Mouse (Mus musculus): Measurements from ENCODE around the gene Coro2a. TPM values are rescaled to one million over a fixed set of nuclear protein-coding genes. Genes with fewer than 3 reads are reported as not detected.

Coro2a gene
- polyA plus RNA-seq, 1 experiment from 2014 or later = 1.7 TPM

DNA sequence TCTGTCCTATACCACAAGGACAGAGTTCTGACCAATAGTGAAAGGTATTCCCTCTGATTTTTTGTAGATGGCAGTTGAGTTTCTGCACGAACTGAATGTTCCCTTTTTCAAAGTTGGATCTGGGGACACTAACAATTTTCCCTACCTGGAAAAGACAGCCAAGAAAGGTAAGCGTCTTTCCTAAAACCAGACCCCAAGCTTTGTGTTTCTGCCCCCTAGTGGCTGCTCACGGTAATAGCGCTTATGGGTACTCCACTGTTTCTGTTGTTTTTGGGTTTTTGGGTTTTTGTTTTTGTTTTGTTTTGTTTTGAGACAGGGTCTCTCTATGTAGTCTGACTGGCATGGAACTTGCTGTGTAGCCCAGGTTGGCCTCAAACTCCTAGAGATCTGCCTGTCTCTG is 103.0 kb downstream of the Coro2a start:
- Histone ChIP-seq H3K4me2 (no peak overlapping the region), H3K27ac (no peak overlapping the region), H3K9ac (no peak overlapping the region), H3K9me3 (no peaks in the 10 kb centered on the region), H3K36me3 (replicated peaks) (peaks cover 50% of the 10 kb centered on the region), H3K4me3 (replicated peaks) (no peak overlapping the region), H3K27me3 (no peaks in the 10 kb centered on the region), H3K4me1 (no peaks in the 10 kb centered on the region)
- ATAC-seq (ENCODE audit: low FRiP score) = no peak
- 9% methylated on average over 4 of the region's 4 CpGs for WGBS

DNA sequence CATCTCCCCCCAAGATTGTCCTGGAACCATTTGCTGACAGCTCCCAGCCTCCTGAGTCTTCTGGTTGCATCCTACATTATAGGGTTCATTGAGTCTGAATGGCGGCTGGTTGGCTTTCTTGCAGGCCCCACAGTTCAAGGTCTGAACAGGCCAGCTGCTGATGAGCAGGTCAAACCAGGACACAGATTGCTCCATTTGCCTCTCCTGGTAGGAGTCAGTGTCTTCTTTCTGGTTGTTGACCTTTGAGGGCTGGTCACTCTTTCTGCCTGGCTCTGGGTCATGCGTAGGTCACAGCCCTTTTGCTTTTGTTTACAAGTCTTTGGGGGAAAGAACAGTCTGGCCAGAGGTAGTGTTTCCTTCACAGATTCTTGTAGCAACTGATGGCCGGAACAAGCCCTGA is 103.5 kb downstream of the Coro2a start:
- no peak overlapping the region for H3K9ac ChIP-seq
- no peak overlapping the region for H3K27ac ChIP-seq
- H3K4me1 ChIP-seq = no peaks in the 10 kb centered on the region
- H3K9me3 ChIP-seq = no peaks in the 10 kb centered on the region
- H3K4me3 ChIP-seq (replicated peaks) = no peak overlapping the region
- no peak for ATAC-seq (ENCODE audit: low FRiP score)
- 78% methylated on average over 3 of the region's 3 CpGs for WGBS
- H3K36me3 ChIP-seq (replicated peaks) = peaks cover 51% of the 10 kb centered on the region
- no peak overlapping the region for H3K4me2 ChIP-seq
- H3K27me3 ChIP-seq = no peaks in the 10 kb centered on the region

DNA sequence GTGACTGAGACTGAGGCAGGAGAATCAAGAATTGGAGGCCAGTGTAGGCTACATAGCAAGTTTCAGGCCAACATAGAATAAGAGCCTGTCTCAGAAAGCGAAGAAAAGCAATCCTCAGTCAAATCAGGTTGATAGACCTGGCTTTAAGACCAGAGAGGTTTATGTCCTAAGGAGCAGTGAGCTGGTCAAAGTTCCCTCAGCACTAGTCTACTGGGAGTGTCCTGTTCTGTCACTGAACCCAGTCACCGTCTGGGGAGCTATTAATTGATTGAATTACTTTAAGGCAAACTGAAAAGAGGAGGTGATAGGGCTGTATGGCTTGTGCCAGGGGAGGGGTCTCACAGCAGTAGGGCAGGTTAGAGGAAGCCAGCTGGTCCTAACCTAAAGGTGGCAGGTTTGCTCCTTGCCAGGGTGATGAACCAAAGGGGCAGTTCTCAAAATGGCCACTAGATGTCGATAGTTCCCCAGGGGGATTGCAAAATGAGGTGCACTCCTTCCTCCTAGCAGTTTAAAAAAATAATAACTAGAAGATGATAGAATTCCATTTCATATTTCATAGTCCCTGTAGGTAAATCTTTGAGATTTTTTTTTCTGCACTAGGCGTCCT is 104.6 kb downstream of the Coro2a start:
- Histone ChIP-seq H3K9me3 (no peaks in the 10 kb centered on the region), H3K36me3 (replicated peaks) (peaks cover 55% of the 10 kb centered on the region), H3K27ac (no peak overlapping the region), H3K4me1 (no peaks in the 10 kb centered on the region), H3K9ac (no peak overlapping the region), H3K4me3 (replicated peaks) (no peak overlapping the region), H3K27me3 (no peaks in the 10 kb centered on the region), H3K4me2 (no peak overlapping the region)
- ATAC-seq (ENCODE audit: low FRiP score) = no peak
- WGBS = 41% methylated on average over 4 of the region's 4 CpGs

DNA sequence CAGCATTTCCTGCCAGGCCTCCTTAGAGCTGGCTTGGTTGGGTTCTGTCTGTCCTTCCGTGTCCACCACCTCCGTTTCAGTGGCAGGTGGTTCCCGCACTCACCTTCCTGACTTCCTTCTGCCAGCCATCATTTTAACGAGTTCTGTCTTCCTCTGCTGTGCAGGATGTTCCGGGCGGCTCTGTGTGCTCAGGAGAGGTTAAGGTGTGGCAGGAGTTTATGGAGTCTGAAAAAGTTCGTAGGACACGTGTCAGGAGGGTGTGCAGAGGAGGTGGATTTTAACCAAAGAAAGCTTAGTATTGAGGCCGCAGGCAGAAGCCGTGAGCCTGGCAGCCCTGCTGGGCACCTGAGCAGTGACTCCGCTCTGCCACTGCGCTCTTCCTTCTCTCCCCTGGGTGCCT is 106.5 kb downstream of the Coro2a start:
- no peak for ATAC-seq (ENCODE audit: low FRiP score)
- no peak overlapping the region for H3K27ac ChIP-seq
- no peak overlapping the region for H3K4me3 ChIP-seq (replicated peaks)
- no peaks in the 10 kb centered on the region for H3K9me3 ChIP-seq
- H3K4me1 ChIP-seq = no peaks in the 10 kb centered on the region
- WGBS = 90% methylated on average over 12 of the region's 12 CpGs
- no peak overlapping the region for H3K4me2 ChIP-seq
- H3K27me3 ChIP-seq = no peaks in the 10 kb centered on the region
- peaks cover 37% of the 10 kb centered on the region for H3K36me3 ChIP-seq (replicated peaks)
- H3K9ac ChIP-seq = no peak overlapping the region

DNA sequence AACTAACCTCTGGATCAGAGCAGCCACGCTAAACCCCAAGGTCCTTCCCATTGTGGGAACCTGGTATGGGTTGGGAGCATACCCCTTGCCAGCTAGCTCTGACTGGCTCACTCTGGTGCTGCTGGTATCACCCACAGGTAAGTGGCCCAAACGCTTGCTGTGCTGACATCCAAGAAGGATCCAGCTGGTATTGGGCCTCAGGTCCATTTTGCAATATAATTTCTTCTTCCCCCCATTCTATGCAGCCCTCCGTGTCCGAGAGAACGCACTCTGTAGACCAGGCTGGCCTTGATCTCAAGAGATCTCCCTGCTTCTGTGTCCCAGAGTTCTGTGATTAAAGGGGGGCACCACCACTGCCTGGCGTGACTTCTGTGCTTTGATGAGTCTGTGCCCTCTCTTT is 108.9 kb downstream of the Coro2a start:
- 96% methylated on average over 6 of the region's 6 CpGs for WGBS
- no peaks in the 10 kb centered on the region for H3K27me3 ChIP-seq

DNA sequence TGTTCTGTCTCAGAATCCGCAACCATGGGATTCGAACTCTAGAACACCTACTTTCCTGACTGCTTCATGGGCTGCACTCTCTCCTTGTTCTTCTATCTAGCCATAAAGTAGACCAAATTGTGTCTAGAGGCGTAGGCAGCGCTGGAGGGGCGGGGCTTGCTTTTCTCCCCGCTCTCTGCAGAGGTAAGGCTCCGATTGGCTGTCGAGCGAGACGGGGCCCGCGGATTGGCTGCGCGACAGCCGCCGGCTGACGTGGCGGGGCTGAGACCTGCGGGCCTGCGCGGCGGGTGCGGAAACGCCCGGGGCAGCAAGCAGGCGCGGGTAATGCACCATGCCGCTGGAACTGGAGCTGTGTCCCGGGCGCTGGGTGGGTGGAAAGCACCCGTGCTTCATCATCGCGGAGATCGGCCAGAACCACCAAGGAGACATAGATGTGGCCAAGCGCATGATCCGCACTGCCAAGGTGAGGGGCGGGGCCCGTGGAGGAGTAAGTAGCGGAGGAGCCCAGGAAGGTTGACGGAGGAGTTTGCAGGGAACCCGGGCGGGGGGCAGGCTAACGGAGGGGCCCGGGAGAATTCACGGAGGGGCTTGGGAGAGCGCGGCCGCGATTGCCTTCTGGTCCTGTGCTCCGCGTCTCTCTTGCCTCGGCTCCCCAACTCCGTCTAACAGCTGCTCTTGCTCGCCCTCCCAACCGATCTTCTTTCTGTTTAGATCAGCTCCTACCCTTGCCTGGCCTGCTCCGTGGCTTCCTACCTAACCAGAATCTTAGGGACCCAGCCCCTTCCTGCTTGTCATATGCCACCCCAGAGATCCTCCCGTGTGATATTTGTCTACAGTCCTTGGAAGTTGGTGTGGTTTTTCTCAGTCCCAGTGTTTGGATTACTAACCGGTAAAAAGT is 112.7 kb downstream of the Coro2a start, which contains the start of gene Nans:
Gene Nans, plus strand, starts transcription at position 221 of the 898 bp plus-strand sequence.
- under 1% methylated on average over 56 of the region's 58 CpGs for WGBS
- ATAC-seq (ENCODE audit: low FRiP score) = peak; percentile 100
- no peaks in the 10 kb centered on the region for H3K9me3 ChIP-seq
- H3K9ac ChIP-seq = peak within 1 kb of the TSS; percentile 72
- H3K4me3 ChIP-seq (replicated peaks) = peak within 1 kb of the TSS; percentile 80
- H3K27ac ChIP-seq = peak within 1 kb of the TSS; percentile 73
- H3K36me3 ChIP-seq (replicated peaks) = peaks cover 16% of the 10 kb centered on the region
- no peaks in the 10 kb centered on the region for H3K27me3 ChIP-seq
- H3K4me2 ChIP-seq = peak within 1 kb of the TSS; percentile 75
- peaks cover 7% of the 10 kb centered on the region for H3K4me1 ChIP-seq

More for the DNA sequence above, 108.9 kb downstream of the Coro2a start:
- no peak overlapping the region for H3K4me2 ChIP-seq
- H3K27ac ChIP-seq = no peak overlapping the region
- H3K9ac ChIP-seq = no peak overlapping the region
- peaks cover 7% of the 10 kb centered on the region for H3K4me1 ChIP-seq
- H3K36me3 ChIP-seq (replicated peaks) = peaks cover 24% of the 10 kb centered on the region
- H3K4me3 ChIP-seq (replicated peaks) = no peak overlapping the region
- no peaks in the 10 kb centered on the region for H3K9me3 ChIP-seq
- ATAC-seq (ENCODE audit: low FRiP score) = no peak

DNA sequence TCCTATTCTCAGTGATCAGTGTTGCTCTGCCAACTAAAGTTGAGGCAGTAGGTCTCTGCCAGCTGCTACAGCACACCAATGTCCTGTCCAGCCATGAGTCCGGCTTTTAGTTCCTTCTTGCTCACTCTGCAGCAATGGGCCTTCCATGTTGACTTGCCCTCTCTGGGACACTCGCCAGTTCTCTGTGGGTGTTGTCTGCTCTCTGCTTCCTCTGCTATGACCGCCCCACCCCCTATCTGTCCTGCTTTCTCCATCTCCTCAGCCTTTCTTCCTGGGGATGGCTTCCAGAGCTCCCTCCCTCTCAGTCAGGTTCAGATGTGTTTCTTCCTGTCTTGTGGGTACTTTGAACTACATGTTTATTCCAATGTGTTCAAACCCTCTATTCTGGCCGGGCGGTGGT is 114.7 kb downstream of the Coro2a start:
- no peak overlapping the region for H3K4me2 ChIP-seq
- H3K27ac ChIP-seq = no peak overlapping the region
- H3K36me3 ChIP-seq (replicated peaks) = no peaks in the 10 kb centered on the region
- H3K9me3 ChIP-seq = no peaks in the 10 kb centered on the region
- peaks cover 7% of the 10 kb centered on the region for H3K4me1 ChIP-seq
- no peak overlapping the region for H3K9ac ChIP-seq
- H3K4me3 ChIP-seq (replicated peaks) = no peak overlapping the region
- WGBS = 89% methylated on average over 5 of the region's 5 CpGs
- H3K27me3 ChIP-seq = no peaks in the 10 kb centered on the region
- no peak for ATAC-seq (ENCODE audit: low FRiP score)

Other genes starting within 250 kb of the Coro2a start
- gene Trmo, start 212.8 kb downstream of the Coro2a start, polyA plus RNA-seq (2016; fragmentation: Nextera tagmentation; extraction: Ambion mirVana) = 9.9 TPM in 2 replicates
- 2.0 and 2.8 TPM in 2 replicates for gene Hemgn, start 188.7 kb downstream of the Coro2a start, polyA plus RNA-seq (2016; fragmentation: Nextera tagmentation; extraction: Ambion mirVana)
- gene Anp32b, start 151.3 kb downstream of the Coro2a start, polyA plus RNA-seq (2016; fragmentation: Nextera tagmentation; extraction: Ambion mirVana) = 301 and 311 TPM in 2 replicates
- gene Nans, start 113.0 kb downstream of the Coro2a start, polyA plus RNA-seq (2016; fragmentation: Nextera tagmentation; extraction: Ambion mirVana) = 63.5 and 75.8 TPM in 2 replicates
- 0.95 and 1.7 TPM in 2 replicates for gene Trim14, start 66.1 kb downstream of the Coro2a start, polyA plus RNA-seq (2016; fragmentation: Nextera tagmentation; extraction: Ambion mirVana)
- gene Tbc1d2, start 48.0 kb upstream of the Coro2a start, polyA plus RNA-seq (2016; fragmentation: Nextera tagmentation; extraction: Ambion mirVana) = 0.83 and 0.98 TPM in 2 replicates